Mouse (Mus musculus) liver, adult 2 months (tissue): ENCODE results near the gene Limk1. TPM values are rescaled to one million over a fixed set of nuclear protein-coding genes. Genes with fewer than 3 reads are reported as not detected.

Experiments used
- DNase-seq: peaks from one replicate; pipeline ENCODE4 v3.0.0-alpha.2; 2011; ENCODE audit warnings: low read depth, low spot score; ENCODE audit errors: extremely low read depth
- H3K27ac ChIP-seq: fragments of 200-500 bp; replicated peaks from 2 replicates; pipeline ENCODE4 v1.5.1; 2012; ENCODE audit warnings: low read depth, mild to moderate bottlenecking, control low read depth, inconsistent platforms, low read length; ENCODE audit not compliant: insufficient read depth
- H3K27me3 ChIP-seq: fragments of 200-500 bp; 2 replicates; pipeline ENCODE4 v1.6.1; 2012; ENCODE audit warnings: mild to moderate bottlenecking, moderate library complexity, low read length, inconsistent platforms; ENCODE audit not compliant: control insufficient read depth, insufficient read depth
- H3K36me3 ChIP-seq: fragments of 200-500 bp; 2 replicates; pipeline ENCODE4 v1.6.1; 2012; ENCODE audit warnings: low read length, inconsistent platforms; ENCODE audit not compliant: control insufficient read depth, insufficient read depth
- H3K4me1 ChIP-seq: fragments of 200-500 bp; 2 replicates; pipeline ENCODE4 v1.6.1; 2011; ENCODE audit warnings: low read length; ENCODE audit not compliant: control insufficient read depth, insufficient read depth
- H3K4me3 ChIP-seq: fragments of 200-500 bp; 2 replicates; pipeline ENCODE4 v1.5.1; 2011; ENCODE audit warnings: low read depth, mild to moderate bottlenecking, control low read depth, low read length, moderate library complexity; ENCODE audit not compliant: insufficient read depth
- H3K79me2 ChIP-seq: fragments of 200-500 bp; 2 replicates; pipeline ENCODE4 v1.6.1; 2012; ENCODE audit warnings: inconsistent platforms, mild to moderate bottlenecking, low read length, moderate library complexity; ENCODE audit not compliant: control insufficient read depth, insufficient read depth
- H3K9ac ChIP-seq: fragments of 200-500 bp; 2 replicates; pipeline ENCODE4 v1.6.1; 2012; ENCODE audit warnings: low read depth, mild to moderate bottlenecking, control low read depth, inconsistent platforms, low read length
- CTCF ChIP-seq: fragments of 200-500 bp; IDR thresholded peaks from 2 replicates; pipeline ENCODE4 v1.5.1; 2011; ENCODE audit warnings: low read depth, low read length, control low read depth
- POLR2A ChIP-seq: fragments of 200-500 bp; IDR thresholded peaks from 2 replicates; pipeline ENCODE4 v1.6.1; 2011; ENCODE audit warnings: low read length, control low read depth; ENCODE audit not compliant: insufficient read depth; ENCODE audit errors: extremely low read depth
- WGBS: fragments of 180-500 bp; shearing (Covaris S2); methylation state at CpG from one replicate; pipeline ENCODE4 v1.1.7; 2018; 5-methylcytosine and 5-hydroxymethylcytosine counted together
- polyA plus RNA-seq: library from polyadenylated mRNA; depleted of rRNA; stranded (reverse); fragments of >200 nt; gene quantifications from 2 replicates; pipeline ENCODE4 v1.2.3, GENCODE M21; 2012; rRNA removed
- total RNA-seq: library from RNA; depleted of rRNA; stranded (reverse); fragments of >200 nt; gene quantifications from 2 replicates; pipeline ENCODE4 v1.2.3, GENCODE M21; 2014; rRNA removed

The Limk1 gene
- total RNA-seq: 0.83 and 1.1 TPM in 2 replicates
- 2.1 and 2.7 TPM in 2 replicates for polyA plus RNA-seq

GRCm38 (mm10) chr5:134688086-134688717 lies at the start of gene Limk1:
Gene Limk1, minus strand, starts transcription at chr5:134688598.
- WGBS: under 1% methylated on average over 53 of the region's 69 CpGs
- H3K4me3 ChIP-seq: peak within 1 kb of the TSS; percentile 67
- H3K27ac ChIP-seq: no peak within 1 kb of the TSS
- no peaks in the 10 kb centered on the region for H3K27me3 ChIP-seq
- H3K9ac ChIP-seq: peak within 1 kb of the TSS; percentile 61
- no peaks in the 10 kb centered on the region for H3K79me2 ChIP-seq
- TF ChIP-seq POLR2A: no peak
- TF ChIP-seq CTCF: no peak
- no peaks in the 10 kb centered on the region for H3K36me3 ChIP-seq
- H3K4me1 ChIP-seq: no peaks in the 10 kb centered on the region
- DNase-seq: no peak

GRCm38 (mm10) chr5:134734920-134735319 lies 46.5 kb upstream of the Limk1 start:
- DNase-seq: peak; percentile 74
- no peaks in the 10 kb centered on the region for H3K79me2 ChIP-seq
- 24% methylated on average over 2 of the region's 2 CpGs for WGBS
- H3K4me1 ChIP-seq: no peaks in the 10 kb centered on the region
- H3K27ac ChIP-seq: no peak overlapping the region
- TF ChIP-seq POLR2A (no peak), CTCF (no peak)
- no peaks in the 10 kb centered on the region for H3K36me3 ChIP-seq
- H3K9ac ChIP-seq: no peak overlapping the region
- H3K27me3 ChIP-seq: no peaks in the 10 kb centered on the region
- no peak overlapping the region for H3K4me3 ChIP-seq

GRCm38 (mm10) chr5:134734072-134734471 lies 45.7 kb upstream of the Limk1 start:
- no peak for DNase-seq
- Histone ChIP-seq H3K36me3 (no peaks in the 10 kb centered on the region), H3K79me2 (no peaks in the 10 kb centered on the region), H3K27me3 (no peaks in the 10 kb centered on the region), H3K9ac (no peak overlapping the region), H3K27ac (no peak overlapping the region), H3K4me1 (no peaks in the 10 kb centered on the region), H3K4me3 (no peak overlapping the region)
- 82% methylated on average over 5 of the region's 5 CpGs for WGBS
- no peak for TF ChIP-seq CTCF
- no peak for TF ChIP-seq POLR2A

GRCm38 (mm10) chr5:134733241-134733640 lies 44.8 kb upstream of the Limk1 start:
- TF ChIP-seq POLR2A (no peak), CTCF (no peak)
- WGBS: 73% methylated on average over 4 of the region's 4 CpGs
- Histone ChIP-seq H3K79me2 (no peaks in the 10 kb centered on the region), H3K4me3 (no peak overlapping the region), H3K9ac (no peak overlapping the region), H3K27ac (no peak overlapping the region), H3K4me1 (no peaks in the 10 kb centered on the region), H3K27me3 (no peaks in the 10 kb centered on the region), H3K36me3 (no peaks in the 10 kb centered on the region)
- DNase-seq: no peak

- DNase-seq: no peak
- Histone ChIP-seq H3K79me2 (no peaks in the 10 kb centered on the region), H3K4me1 (no peaks in the 10 kb centered on the region), H3K36me3 (no peaks in the 10 kb centered on the region), H3K4me3 (no peak overlapping the region), H3K9ac (no peak overlapping the region), H3K27ac (no peak overlapping the region), H3K27me3 (no peaks in the 10 kb centered on the region)
- WGBS: 93% methylated on average over 12 of the region's 12 CpGs
- TF ChIP-seq CTCF: no peak
- TF ChIP-seq POLR2A: no peak
These were observed 40.7 kb upstream of the Limk1 start for GRCm38 (mm10) chr5:134729124-134729523.

- TF ChIP-seq CTCF (no peak), POLR2A (no peak)
- no peaks in the 10 kb centered on the region for H3K4me1 ChIP-seq
- H3K36me3 ChIP-seq: no peaks in the 10 kb centered on the region
- H3K79me2 ChIP-seq: no peaks in the 10 kb centered on the region
- H3K4me3 ChIP-seq: no peak overlapping the region
- no peak overlapping the region for H3K9ac ChIP-seq
- no peak overlapping the region for H3K27ac ChIP-seq
- DNase-seq: no peak
- no peaks in the 10 kb centered on the region for H3K27me3 ChIP-seq
- WGBS: 92% methylated on average over 3 of the region's 3 CpGs
These were observed 40.1 kb upstream of the Limk1 start for GRCm38 (mm10) chr5:134728535-134728934.
